Mouse (Mus musculus) heart, postnatal 0 days (tissue): ENCODE measurements at regions not wholly inside any gene's neighbourhood (a gene's known extent, or its start where the extent isn't known, plus 50 kb on each side); places are given as distances from the start of the nearest gene placed in this dataset.

Experiments used
- CTCF ChIP-seq: IDR thresholded peaks from 2 replicates; pipeline ENCODE4 v1.5.1; 2016; ENCODE audit warnings: antibody characterized with exemption, control low read depth, low read depth
- EP300 ChIP-seq: IDR thresholded peaks from 2 replicates; pipeline ENCODE4 v1.6.1; 2016; ENCODE audit warnings: antibody characterized with exemption, low read depth

- TF ChIP-seq CTCF (no peak), EP300 (no peak)
Measured at GRCm38 (mm10) chr7:95682521-95682920, 488.5 kb upstream of the Tenm4 start.
